Mouse (Mus musculus) layer of hippocampus, adult 18-20 months (tissue): ENCODE results near the gene Spata17. TPM values are rescaled to one million over a fixed set of nuclear protein-coding genes. Genes with fewer than 3 reads are reported as not detected.
A peak's percentile ranks its signal among the peaks of the same experiment; 100 is the strongest.

ENCODE experiments used
- DNase-seq, 2 experiments: peaks; one replicate each; pipeline ENCODE4 v3.0.0; 2022; ENCODE audit warnings: low spot score in 2 of 2
- total RNA-seq, 2 experiments: library from RNA; stranded (reverse); gene quantifications; 2 replicates each; pipeline ENCODE4 v1.2.3; 2021

The Spata17 gene
- total RNA-seq, 2 experiments from 2014 or later, result 0.71 to 1.1 TPM

DNA sequence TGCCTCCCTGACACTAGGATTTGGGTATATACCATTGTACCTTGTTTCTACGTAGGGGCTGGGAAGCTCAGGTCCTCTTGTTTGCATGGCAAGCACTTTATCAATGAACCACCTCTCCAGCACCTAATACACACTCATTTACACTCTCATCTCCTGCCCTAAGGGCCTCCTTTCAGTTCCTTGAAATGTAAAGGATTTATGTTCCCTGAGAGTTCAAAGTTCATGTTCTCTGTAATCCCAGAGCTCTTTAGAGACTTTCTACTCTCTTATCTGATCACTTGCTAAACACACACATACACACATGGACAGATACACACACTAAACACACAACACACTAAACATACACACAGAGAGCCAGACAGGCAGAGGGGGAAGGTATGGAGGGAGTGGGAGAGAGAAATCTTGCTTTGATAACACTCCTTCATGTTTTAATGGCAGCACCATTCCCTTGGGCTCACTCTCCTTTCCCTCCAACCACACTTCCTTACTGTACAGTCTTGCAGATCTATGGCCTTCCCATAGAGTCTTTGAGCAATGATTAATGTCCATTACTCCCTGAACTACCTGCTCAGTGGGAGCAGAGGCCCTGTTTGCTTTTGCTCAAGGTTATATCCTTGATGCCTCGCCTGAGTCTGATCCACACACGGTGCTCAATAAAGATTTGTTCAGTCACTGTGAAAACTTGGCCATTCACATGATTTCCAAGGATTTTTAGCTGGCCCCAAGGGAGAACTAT lies 126.4 kb downstream of the Spata17 start:
- no peak for DNase-seq

DNA sequence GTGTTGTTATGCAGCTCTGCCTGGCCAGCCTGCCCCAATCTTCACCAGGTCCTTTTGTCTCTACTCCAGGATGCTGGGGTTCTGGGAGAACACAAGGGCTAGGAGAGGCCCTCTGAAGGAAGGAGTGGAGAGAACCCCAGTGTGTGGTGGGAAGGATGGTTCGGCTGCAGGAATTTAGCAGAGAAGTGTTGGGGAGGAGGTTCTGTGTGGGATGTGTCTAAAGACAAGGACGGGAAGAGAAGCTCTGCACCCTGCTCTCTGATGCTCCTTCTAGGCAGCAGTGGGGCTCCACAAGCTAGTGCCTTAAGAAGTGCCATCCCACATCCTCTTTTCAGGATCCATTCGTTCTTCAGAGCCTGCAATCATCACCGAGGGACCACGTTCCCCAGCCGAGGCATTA lies 129.2 kb downstream of the Spata17 start:
- DNase-seq, result no peak

DNA sequence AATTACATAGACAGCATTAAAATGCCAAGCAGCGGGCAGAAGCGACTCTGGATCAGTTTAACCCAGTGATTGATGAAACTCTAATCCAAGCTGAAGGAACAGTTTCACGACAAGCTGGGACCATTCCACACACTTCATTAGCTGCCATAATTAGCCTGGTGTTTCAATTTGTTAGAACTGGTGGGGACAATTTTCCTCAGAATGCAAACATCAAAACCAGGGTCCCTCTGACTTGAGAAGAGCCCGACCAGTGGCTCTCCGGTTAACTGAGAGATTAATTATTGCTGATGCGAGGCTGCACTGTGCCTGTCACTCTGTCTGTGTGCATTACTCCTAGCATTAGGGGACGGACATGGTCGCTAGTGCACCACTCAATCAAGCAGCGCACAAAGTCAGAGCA lies 137.9 kb downstream of the Spata17 start:
- no peak for DNase-seq

GRCm38 (mm10) chr1:187077043-187077334 lies 138.3 kb downstream of the Spata17 start:
- no peak for DNase-seq

- DNase-seq, result no peak
These were observed 138.8 kb downstream of the Spata17 start for GRCm38 (mm10) chr1:187076198-187077042.

DNA sequence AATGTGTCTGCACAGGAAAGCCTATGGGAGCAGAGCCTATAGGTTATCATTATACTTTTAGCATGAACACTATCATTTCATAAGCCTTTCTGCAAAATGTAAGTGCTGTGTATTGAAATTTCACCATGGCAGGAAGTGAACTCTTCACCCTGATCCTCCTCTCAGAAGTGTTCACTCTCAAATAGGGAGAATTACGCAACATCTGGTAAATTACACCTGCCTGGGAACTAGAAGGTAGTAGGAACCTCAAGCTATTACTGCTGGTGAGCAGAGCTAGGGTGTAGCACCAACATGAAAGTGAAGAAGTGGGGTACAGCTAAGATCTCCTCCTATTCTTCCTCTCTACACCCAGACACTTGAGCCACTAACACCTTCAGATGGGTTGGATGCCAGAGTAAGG lies 155.4 kb downstream of the Spata17 start:
- DNase-seq, result no peak

DNA sequence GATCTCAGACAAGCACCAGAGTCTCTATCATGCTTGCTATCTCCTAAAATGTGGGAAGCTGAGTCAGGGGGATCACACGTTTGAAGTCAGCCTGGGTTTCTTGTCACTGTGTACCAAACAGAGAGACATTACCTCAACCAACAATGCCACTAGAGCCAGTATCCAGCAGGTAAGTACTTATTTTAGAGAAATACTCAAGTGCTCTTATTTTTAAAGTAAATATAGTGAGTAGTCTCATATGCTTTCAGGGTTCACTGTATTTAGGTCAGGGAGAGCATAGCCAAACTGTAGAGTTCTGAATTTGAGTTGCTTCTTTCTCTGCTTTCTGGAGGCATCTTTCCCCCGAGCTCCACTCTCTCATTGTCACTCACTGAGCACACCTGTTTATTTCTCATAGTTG lies 160.9 kb downstream of the Spata17 start:
- no peak for DNase-seq

- no peak for DNase-seq
These were observed 161.4 kb downstream of the Spata17 start for GRCm38 (mm10) chr1:187053862-187054261.

DNA sequence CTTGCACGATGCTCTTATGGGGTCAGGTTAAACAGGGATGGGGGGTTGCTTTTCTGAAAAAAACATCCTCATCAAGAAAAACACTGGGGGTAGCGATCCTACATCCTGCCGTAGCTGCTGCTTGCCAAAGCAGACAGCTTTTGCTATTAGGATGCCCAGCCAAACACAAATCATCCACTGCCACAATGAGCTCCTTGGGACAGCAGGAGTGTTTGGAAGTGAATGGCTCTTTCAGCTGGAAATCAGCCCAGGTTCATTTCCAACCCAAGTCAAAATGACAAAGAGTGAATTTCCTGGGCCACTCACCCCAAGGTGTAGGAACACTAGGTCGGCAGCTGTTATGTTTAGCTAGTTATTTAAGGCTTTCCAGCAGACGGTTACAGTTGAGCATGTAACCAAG lies 162.7 kb downstream of the Spata17 start:
- DNase-seq, result no peak

GRCm38 (mm10) chr1:187051296-187051695 lies 164.0 kb downstream of the Spata17 start:
- DNase-seq, result no peak

GRCm38 (mm10) chr1:187048681-187049288 lies 166.5 kb downstream of the Spata17 start:
- no peak for DNase-seq

GRCm38 (mm10) chr1:187044726-187045125 lies 170.5 kb downstream of the Spata17 start:
- no peak for DNase-seq

- no peak for DNase-seq
These were observed 175.5 kb downstream of the Spata17 start for GRCm38 (mm10) chr1:187039801-187040200.

- DNase-seq, result no peak
These were observed 179.5 kb downstream of the Spata17 start for GRCm38 (mm10) chr1:187035785-187036184.

GRCm38 (mm10) chr1:187031796-187032195 lies 183.5 kb downstream of the Spata17 start:
- peak in 1 of 2 experiments; percentile 74 for DNase-seq

GRCm38 (mm10) chr1:187028841-187029240 lies 186.4 kb downstream of the Spata17 start:
- no peak for DNase-seq

GRCm38 (mm10) chr1:187020011-187020410 lies 195.3 kb downstream of the Spata17 start:
- DNase-seq, result no peak

DNA sequence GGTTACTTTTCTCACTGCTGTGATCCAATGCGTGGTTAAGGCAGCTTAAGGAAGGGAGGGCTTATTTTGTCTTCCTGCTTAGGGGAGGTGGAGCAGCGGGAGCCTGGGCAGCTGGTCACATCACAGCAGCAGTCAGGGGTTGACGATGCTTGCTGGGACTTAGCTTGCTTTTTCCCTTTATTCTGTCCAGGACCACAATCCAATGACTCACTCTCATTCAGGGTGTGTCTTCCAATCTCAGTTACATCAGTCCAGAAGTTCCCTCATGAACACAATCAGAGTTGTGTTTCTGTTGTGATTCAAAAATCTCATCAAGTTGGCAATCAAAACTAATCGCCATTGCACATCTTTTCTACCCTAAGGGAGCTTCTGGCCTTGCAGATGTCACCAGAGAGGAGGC lies 199.1 kb downstream of the Spata17 start:
- DNase-seq, result no peak

- DNase-seq, result no peak
These were observed 199.6 kb downstream of the Spata17 start for GRCm38 (mm10) chr1:187015673-187016072.

GRCm38 (mm10) chr1:187014141-187014540 lies 201.1 kb downstream of the Spata17 start:
- no peak for DNase-seq

DNA sequence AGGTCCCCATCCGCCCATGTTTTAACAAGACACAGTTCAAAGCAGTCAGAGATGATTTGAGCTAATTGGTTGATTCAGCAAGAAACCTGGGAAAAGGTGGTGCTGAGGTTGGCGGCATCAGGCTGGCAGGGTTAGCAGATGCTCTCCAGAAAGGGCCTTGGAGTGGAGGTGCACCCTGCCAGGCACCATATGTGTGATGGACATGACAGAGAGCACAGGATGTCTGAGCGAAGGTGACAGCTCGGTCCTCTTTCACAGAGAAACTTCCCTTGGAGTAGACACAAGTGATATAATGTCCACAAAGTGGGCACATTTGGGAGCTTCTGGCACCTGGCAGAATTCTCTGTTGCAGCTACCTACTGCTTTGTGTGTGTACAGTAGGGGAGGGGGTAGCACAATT lies 203.7 kb downstream of the Spata17 start:
- DNase-seq, result no peak

DNA sequence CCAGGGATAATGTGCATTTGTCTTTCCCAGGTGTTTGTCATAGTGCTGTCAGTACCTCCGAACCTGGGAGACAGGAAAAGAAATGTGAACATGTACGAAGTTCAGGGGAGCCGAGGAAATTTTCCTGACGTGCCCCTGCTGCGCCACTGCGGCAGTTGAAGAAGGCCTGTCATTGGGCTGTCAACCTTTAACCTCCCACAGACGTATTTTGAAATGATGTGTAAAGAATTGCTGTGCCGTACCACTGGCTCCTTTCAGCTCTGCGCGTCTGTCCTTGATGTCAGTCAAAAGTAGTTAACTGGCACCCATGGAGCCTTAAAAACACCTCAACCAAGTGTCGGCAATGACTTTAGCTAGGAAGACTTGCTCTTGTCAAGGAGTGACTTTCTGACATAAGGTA lies 205.2 kb downstream of the Spata17 start:
- DNase-seq, result no peak
